Mouse (Mus musculus): Measurements from ENCODE around the gene AC134908.4. TPM values are rescaled to one million over a fixed set of nuclear protein-coding genes. Genes with fewer than 3 reads are reported as not detected.

The AC134908.4 gene
- polyA plus RNA-seq, 1 experiment from 2014 or later, result 0.46 TPM

DNA sequence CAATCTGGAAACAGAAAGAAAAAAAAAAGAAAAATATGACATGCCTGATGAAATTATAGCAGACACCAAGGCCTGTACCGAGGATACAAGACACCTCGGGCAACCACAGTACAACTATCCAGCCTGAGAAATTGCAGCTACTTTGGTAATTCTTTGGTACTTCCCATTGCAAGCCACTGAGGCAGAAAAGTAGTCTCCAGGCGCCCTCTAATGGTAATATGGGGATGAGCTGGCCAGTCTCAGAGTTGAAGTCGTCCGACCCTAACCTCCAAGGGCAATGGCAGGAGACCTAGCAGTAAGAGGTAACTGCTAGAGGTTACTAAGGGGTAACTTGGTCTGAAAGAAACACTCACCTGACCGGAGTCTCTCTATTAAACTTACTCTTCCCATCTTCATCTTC, 5.6 kb upstream of the AC134908.4 start:
- Histone ChIP-seq H3K4me2 (no peak overlapping the region), H3K9me3 (replicated peaks) (no peaks in the 10 kb centered on the region), H3K4me3 (replicated peaks) (no peak overlapping the region), H3K27ac (no peak overlapping the region), H3K36me3 (no peaks in the 10 kb centered on the region), H3K9ac (no peak overlapping the region), H3K27me3 (peaks cover 34% of the 10 kb centered on the region), H3K4me1 (replicated peaks) (peaks cover 12% of the 10 kb centered on the region)
- 5% methylated on average over 6 of the region's 6 CpGs for WGBS (ENCODE audit: insufficient replicate concordance)
- DNase-seq, result peak; percentile 62
- no peak for ATAC-seq (ENCODE audit: low read depth)

GRCm38 (mm10) chr17:25796951-25797369, 1.5 kb upstream of the AC134908.4 start, which contains the start of gene Metrn:
Gene Metrn, minus strand, starts transcription at chr17:25797136.
- Histone ChIP-seq H3K4me2 (peak within 1 kb of the TSS; percentile 98), H3K27ac (peak within 1 kb of the TSS; percentile 34), H3K9me3 (replicated peaks) (no peaks in the 10 kb centered on the region), H3K36me3 (no peaks in the 10 kb centered on the region), H3K27me3 (peaks cover 6% of the 10 kb centered on the region; the same call in 1 of the 2 replicates), H3K4me3 (replicated peaks) (peak within 1 kb of the TSS; percentile 83), H3K4me1 (replicated peaks) (peaks cover 35% of the 10 kb centered on the region), H3K9ac (peak within 1 kb of the TSS; percentile 80)
- ATAC-seq (ENCODE audit: low read depth), result peak; percentile 78
- under 1% methylated on average over 35 of the region's 35 CpGs for WGBS (ENCODE audit: insufficient replicate concordance)
- DNase-seq, result peak; percentile 83

- Histone ChIP-seq H3K27ac (peak overlapping the region; percentile 34), H3K36me3 (no peaks in the 10 kb centered on the region), H3K4me3 (replicated peaks) (peak overlapping the region; percentile 83), H3K9ac (peak overlapping the region; percentile 80), H3K4me2 (peak overlapping the region; percentile 98), H3K4me1 (replicated peaks) (peaks cover 38% of the 10 kb centered on the region), H3K27me3 (peaks cover 1% of the 10 kb centered on the region; the same call in 1 of the 2 replicates), H3K9me3 (replicated peaks) (no peaks in the 10 kb centered on the region)
- ATAC-seq (ENCODE audit: low read depth) (peak; percentile 3), DNase-seq (no peak)
- 1% methylated on average over 37 of the region's 37 CpGs for WGBS (ENCODE audit: insufficient replicate concordance)
Observed at GRCm38 (mm10) chr17:25796211-25796771, 832 bp upstream of the AC134908.4 start.

GRCm38 (mm10) chr17:25794998-25795397, 461 bp downstream of the AC134908.4 start:
- Histone ChIP-seq H3K27ac (no peak overlapping the region), H3K9ac (no peak overlapping the region), H3K9me3 (replicated peaks) (no peaks in the 10 kb centered on the region), H3K4me1 (replicated peaks) (peaks cover 49% of the 10 kb centered on the region), H3K4me3 (replicated peaks) (no peak overlapping the region), H3K36me3 (peaks cover 5% of the 10 kb centered on the region), H3K27me3 (no peaks in the 10 kb centered on the region), H3K4me2 (peak overlapping the region; percentile 98)
- no peak for ATAC-seq (ENCODE audit: low read depth)
- WGBS (ENCODE audit: insufficient replicate concordance), result 83% methylated on average over 17 of the region's 17 CpGs
- DNase-seq, result no peak

- Histone ChIP-seq H3K27me3 (no peaks in the 10 kb centered on the region), H3K27ac (no peak overlapping the region), H3K9me3 (replicated peaks) (no peaks in the 10 kb centered on the region), H3K4me3 (replicated peaks) (no peak overlapping the region), H3K36me3 (peaks cover 13% of the 10 kb centered on the region), H3K4me2 (no peak overlapping the region), H3K9ac (no peak overlapping the region), H3K4me1 (replicated peaks) (peaks cover 49% of the 10 kb centered on the region)
- 80% methylated on average over 13 of the region's 13 CpGs for WGBS (ENCODE audit: insufficient replicate concordance)
- DNase-seq (no peak), ATAC-seq (ENCODE audit: low read depth) (no peak)
Observed at GRCm38 (mm10) chr17:25794197-25794596, 1.3 kb downstream of the AC134908.4 start.

DNA sequence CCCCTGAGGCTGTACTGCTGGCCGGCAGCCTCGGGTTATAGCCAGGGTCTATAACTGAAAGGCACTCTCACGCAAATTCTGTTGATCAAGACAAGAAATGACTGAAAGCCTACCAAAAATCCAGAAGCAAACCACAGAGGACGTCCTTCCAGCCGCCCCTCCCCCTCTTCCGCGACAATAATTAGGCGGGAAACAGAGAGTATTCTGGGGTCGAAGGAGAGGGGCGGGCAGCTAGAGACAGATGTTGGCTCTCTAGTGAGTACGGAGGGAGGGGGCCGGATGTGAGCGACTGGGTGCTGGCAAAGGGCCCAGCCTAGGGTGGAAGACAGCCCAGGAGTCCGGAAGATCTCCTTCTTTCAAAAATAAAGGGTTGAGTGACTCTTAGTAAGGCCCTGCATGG, 2.8 kb downstream of the AC134908.4 start, which contains the start of gene Fam173a:
Fam173a (minus strand) TSS at position 287 of the 400 bp plus-strand sequence.
- peak within 1 kb of the TSS; percentile 92 for H3K27ac ChIP-seq
- peak within 1 kb of the TSS; percentile 89 for H3K4me3 ChIP-seq (replicated peaks)
- H3K36me3 ChIP-seq, result peaks cover 26% of the 10 kb centered on the region
- peak within 1 kb of the TSS; percentile 94 for H3K4me2 ChIP-seq
- H3K9me3 ChIP-seq (replicated peaks), result no peaks in the 10 kb centered on the region
- WGBS (ENCODE audit: insufficient replicate concordance), result 1% methylated on average over 14 of the region's 14 CpGs
- peak within 1 kb of the TSS; percentile 84 for H3K9ac ChIP-seq
- peaks cover 48% of the 10 kb centered on the region for H3K4me1 ChIP-seq (replicated peaks)
- no peaks in the 10 kb centered on the region for H3K27me3 ChIP-seq
- ATAC-seq (ENCODE audit: low read depth) (peak; percentile 43; the same call in 1 of the 2 replicates), DNase-seq (peak; percentile 38)

DNA sequence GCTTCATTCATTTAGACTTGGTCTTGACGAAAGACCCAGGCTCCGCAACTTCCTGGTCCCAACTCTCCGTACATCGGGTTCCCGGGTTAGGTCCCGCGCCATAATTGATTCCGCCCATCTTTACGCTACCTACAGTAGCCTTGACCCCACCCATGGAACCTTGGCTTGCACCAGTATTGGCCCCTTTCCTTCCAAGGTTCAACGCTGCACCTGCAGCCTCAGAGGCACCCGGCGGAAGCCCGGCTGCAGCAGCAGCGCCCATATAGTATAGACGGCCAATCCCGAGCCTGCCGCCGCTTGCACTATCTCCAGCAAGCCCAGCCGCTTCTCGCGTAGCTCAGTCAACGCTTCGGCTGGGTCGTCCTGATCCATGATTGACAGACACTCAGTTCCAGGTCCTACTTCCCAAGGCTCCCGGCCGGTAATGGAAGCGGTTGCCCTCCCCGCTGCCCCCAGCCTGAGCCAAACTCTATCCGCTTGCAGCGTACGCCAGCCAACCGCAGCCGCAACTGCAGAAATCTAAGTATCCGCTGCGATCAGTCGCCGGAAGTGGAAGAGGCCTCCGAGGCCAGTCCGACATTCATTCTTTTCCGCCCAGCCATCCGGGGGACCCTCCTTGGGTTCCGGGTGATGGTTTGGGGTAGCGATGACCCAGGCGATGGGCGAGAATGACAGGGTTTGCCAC, 3.5 kb downstream of the AC134908.4 start:
- WGBS (ENCODE audit: insufficient replicate concordance), result under 1% methylated on average over 45 of the region's 45 CpGs
- peak overlapping the region; percentile 94 for H3K4me2 ChIP-seq
- H3K27me3 ChIP-seq, result no peaks in the 10 kb centered on the region
- H3K27ac ChIP-seq, result peak overlapping the region; percentile 92
- H3K36me3 ChIP-seq, result peaks cover 30% of the 10 kb centered on the region
- H3K9ac ChIP-seq, result peak overlapping the region; percentile 84
- peaks cover 42% of the 10 kb centered on the region for H3K4me1 ChIP-seq (replicated peaks)
- H3K4me3 ChIP-seq (replicated peaks), result peak overlapping the region; percentile 89
- H3K9me3 ChIP-seq (replicated peaks), result no peaks in the 10 kb centered on the region
- ATAC-seq (ENCODE audit: low read depth) (peak; percentile 67), DNase-seq (peak; percentile 74)

- Histone ChIP-seq H3K4me1 (replicated peaks) (peaks cover 40% of the 10 kb centered on the region), H3K4me2 (peak overlapping the region; percentile 94), H3K36me3 (peaks cover 30% of the 10 kb centered on the region), H3K9ac (peak overlapping the region; percentile 84), H3K27me3 (no peaks in the 10 kb centered on the region), H3K9me3 (replicated peaks) (no peaks in the 10 kb centered on the region), H3K4me3 (replicated peaks) (peak overlapping the region; percentile 89), H3K27ac (peak overlapping the region; percentile 92)
- DNase-seq (no peak), ATAC-seq (ENCODE audit: low read depth) (no peak)
- 27% methylated on average over 19 of the region's 19 CpGs for WGBS (ENCODE audit: insufficient replicate concordance)
Observed at GRCm38 (mm10) chr17:25791320-25791842, 4.1 kb downstream of the AC134908.4 start.

DNA sequence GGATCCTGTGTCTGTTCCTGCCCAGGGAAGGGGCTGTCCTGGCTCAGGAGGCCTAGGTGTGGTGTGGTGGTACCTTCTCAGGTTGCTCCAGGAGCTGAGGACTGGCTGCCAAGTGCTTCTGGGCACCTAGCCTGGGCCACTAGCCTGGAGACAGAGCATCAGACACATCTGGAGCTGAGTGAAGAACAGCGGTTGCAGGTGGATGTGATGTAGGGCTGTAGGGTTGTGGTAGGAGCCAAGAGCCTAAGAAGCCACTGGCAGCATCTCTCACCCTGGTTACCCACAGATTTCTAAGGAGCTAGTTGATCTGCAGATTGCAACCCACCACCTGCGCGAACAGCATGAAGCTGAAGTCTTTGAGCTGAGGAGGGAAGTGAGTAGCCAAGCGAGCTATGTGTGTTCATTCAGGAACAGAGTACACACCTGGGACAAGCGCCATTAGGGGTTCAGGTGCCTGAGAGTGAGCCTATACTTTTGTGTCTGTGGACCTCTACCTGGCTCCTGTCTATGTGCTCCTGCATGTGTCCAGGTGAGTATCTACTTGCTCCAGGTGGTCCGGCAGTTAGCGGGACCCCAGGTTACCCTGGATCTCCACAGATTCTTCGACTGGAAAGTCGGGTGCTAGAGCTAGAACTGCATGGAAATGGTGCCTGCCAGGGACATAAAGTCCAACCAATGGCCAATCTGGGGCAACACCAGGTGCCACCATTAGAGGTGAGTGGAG, 8.5 kb downstream of the AC134908.4 start:
- 83% methylated on average over 9 of the region's 9 CpGs for WGBS (ENCODE audit: insufficient replicate concordance)
- H3K36me3 ChIP-seq, result peaks cover 48% of the 10 kb centered on the region

GRCm38 (mm10) chr17:25786280-25786679, 9.2 kb downstream of the AC134908.4 start, which contains the start of gene Ccdc78:
Gene Ccdc78, plus strand, starts transcription at chr17:25786580.
- Histone ChIP-seq H3K4me3 (replicated peaks) (peak within 1 kb of the TSS; percentile 69), H3K36me3 (peaks cover 55% of the 10 kb centered on the region), H3K9ac (peak within 1 kb of the TSS; percentile 75), H3K27ac (peak within 1 kb of the TSS; percentile 15), H3K27me3 (no peaks in the 10 kb centered on the region), H3K4me1 (replicated peaks) (peaks cover 31% of the 10 kb centered on the region), H3K4me2 (peak within 1 kb of the TSS; percentile 80), H3K9me3 (replicated peaks) (no peaks in the 10 kb centered on the region)
- no peak for ATAC-seq (ENCODE audit: low read depth)
- no peak for DNase-seq
- WGBS (ENCODE audit: insufficient replicate concordance), result 69% methylated on average over 3 of the region's 3 CpGs

More for the DNA sequence above, 8.5 kb downstream of the AC134908.4 start:
- no peak overlapping the region for H3K27ac ChIP-seq
- peaks cover 35% of the 10 kb centered on the region for H3K4me1 ChIP-seq (replicated peaks)
- H3K4me2 ChIP-seq, result no peak overlapping the region
- H3K9me3 ChIP-seq (replicated peaks), result no peaks in the 10 kb centered on the region
- H3K4me3 ChIP-seq (replicated peaks), result no peak overlapping the region
- DNase-seq, result no peak
- no peak for ATAC-seq (ENCODE audit: low read depth)
- H3K9ac ChIP-seq, result no peak overlapping the region
- H3K27me3 ChIP-seq, result no peaks in the 10 kb centered on the region

DNA sequence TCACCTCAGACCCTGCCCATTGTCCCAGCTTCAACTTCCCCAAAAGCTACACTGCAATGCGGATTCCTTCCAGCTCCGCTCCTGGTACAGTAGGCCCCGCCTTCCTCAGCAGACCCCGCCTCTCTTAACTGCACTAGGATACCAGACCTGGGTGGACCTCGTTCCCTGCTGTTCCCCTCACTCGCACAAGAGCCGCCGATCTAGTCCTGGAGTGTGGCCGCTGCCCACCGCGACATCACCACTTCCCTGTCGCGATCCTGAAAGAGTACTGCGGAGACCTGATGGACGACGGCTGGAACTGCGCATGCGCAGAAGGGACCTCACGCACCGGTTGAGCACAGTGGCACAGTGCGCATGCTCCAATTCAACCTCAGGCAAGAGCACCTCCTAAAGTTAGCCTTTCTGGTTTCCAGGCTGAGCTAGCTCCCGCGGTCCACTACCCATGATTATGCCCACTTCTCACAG, 10.1 kb downstream of the AC134908.4 start, which contains the start of gene Haghl:
Haghl (minus strand) TSS at position 393 of the 465 bp plus-strand sequence.
- ATAC-seq (ENCODE audit: low read depth) (peak; percentile 86), DNase-seq (peak; percentile 93)
- peak within 1 kb of the TSS; percentile 69 for H3K4me3 ChIP-seq (replicated peaks)
- H3K36me3 ChIP-seq, result peaks cover 60% of the 10 kb centered on the region
- peak within 1 kb of the TSS; percentile 43 for H3K27ac ChIP-seq
- H3K4me2 ChIP-seq, result peak within 1 kb of the TSS; percentile 80
- peak within 1 kb of the TSS; percentile 75 for H3K9ac ChIP-seq
- H3K9me3 ChIP-seq (replicated peaks), result no peaks in the 10 kb centered on the region
- no peaks in the 10 kb centered on the region for H3K27me3 ChIP-seq
- under 1% methylated on average over 23 of the region's 23 CpGs for WGBS (ENCODE audit: insufficient replicate concordance)
- peaks cover 22% of the 10 kb centered on the region for H3K4me1 ChIP-seq (replicated peaks)
